Mouse (Mus musculus) adrenal gland, adult 18-20 months (tissue): Measurements from ENCODE around the gene Tbc1d1. TPM values are rescaled to one million over a fixed set of nuclear protein-coding genes. Genes with fewer than 3 reads are reported as not detected.
A peak's percentile ranks its signal among the peaks of the same experiment; 100 is the strongest.

ENCODE experiments used
- DNase-seq, 2 experiments: peaks; one replicate each; pipeline ENCODE4 v3.0.0; 2021 to 2022; ENCODE audit warnings: low spot score in 2 of 2
- total RNA-seq, 2 experiments: library from RNA; stranded (reverse); gene quantifications; 1 replicate in 1 of 2; 2 replicates in 1 of 2; pipeline ENCODE4 v1.2.3; 2021

Gene Tbc1d1
- total RNA-seq, 2 experiments from 2014 or later, result 10.0 to 17.6 TPM

DNA sequence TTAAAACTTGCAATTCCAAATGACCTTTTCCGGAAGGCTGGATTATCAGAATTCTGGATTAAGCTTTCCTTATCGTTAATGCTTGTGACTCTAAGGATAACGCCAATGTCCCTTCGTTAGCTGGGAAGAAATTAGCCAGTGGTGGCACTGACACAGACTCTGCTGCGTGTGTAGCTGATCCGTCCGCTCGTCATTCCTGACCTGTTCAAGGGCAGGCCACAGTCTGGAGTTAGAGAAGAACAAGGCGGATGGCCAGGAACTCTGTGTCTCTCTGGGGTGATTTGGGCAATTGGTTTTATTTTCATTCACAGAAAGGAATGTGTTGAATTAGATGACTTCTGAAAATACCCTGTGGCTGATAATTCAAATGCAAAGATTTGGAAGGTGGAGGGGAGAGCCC, 118.2 kb downstream of the Tbc1d1 start:
- no peak for DNase-seq

DNA sequence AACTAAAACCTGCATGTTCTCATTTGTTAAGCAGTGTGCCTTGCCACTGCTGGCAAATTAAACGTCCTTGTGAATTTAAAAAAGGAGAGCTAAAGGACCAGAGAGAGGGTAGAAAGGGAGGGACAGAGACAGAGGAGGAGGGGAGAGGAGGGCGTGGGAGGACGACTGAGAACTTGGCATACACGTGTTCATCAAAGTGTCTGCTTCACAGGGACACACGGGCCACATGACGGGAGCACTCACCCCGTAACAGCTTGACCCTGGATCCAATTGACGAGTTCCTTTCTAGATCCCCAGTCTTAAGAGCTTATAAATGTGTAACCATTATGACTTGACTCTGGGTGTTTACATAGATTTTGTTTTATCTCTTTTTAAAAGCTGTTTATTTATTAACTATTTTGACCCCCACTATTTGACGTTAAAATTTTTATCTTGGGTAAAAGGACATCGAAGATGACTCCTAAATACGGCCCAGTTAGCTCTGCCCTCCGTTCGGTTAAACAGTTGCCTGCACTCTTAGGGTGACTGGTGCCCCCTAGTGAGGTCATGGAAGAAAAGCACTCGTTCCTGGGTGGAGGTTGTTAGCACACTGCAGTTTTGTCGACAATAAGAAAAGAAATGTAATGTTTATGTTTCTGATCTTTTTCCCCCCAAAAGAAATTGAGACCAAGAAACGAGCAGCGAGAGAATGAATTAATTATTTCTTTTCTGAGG, 118.8 kb downstream of the Tbc1d1 start:
- peak in 1 of 2 experiments; percentile 26 for DNase-seq

DNA sequence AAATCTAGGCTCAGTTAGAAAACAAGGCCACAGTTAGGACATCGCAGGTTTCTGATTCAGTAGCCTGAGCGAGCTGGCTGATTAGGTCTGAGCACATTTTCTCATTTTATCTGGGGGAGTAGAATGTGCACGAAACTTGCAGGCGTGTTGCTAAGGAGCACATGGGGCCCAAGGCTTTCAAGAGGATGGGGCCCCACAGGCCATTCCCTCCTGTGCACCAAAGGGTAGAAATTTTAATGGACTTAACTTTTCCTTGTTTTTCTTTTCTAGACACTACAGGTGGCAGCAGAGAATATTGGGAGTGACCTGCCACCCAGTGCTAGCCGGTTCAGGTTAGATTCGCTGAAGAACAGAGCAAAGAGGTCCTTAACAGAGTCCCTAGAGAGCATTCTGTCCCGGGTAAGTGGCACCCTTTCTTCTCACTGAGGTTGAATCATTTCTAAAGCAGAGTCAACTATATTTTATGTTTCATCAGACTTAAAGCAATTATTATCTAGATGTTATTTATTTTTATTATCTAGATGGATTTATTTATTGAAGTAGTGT, 121.6 kb downstream of the Tbc1d1 start:
- DNase-seq, result no peak

DNA sequence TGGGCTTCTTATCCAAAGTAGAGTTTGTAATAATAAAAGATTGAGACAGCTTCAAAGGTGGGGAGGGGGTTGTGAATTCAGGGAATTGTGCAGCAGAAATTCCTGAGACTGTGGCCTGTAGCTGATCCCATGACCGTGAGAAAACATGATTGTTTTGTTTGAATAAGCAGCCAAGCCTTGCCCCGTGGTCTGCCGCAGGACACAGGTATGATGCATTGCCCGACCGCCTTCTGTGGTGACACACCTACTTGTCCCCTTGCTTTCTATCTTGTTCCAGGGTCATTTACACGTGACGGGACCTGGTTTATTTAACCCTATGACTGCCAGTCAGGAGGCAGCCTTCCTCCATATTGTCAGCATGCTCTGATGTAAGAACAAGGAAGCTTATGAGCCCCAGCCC, 123.6 kb downstream of the Tbc1d1 start:
- DNase-seq, result no peak

DNA sequence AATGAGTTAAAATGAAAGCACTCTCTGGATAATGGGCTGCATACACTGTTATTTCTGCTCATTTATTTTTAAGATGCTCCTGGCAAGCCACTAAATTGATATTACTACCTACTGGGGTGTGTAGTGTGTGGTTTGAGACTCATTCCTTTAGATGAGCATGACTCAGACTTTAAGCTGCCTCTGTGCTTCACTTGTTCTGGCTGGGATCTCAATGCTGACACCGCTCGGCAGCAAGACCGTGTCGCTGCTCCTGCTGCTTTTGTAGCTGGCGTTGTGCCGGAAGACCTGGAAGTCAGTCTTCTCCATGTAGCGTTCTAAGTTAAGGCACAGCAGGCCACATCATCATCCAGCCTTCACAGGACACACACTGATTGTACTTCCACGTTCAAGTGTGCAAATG, 124.1 kb downstream of the Tbc1d1 start:
- DNase-seq, result no peak

DNA sequence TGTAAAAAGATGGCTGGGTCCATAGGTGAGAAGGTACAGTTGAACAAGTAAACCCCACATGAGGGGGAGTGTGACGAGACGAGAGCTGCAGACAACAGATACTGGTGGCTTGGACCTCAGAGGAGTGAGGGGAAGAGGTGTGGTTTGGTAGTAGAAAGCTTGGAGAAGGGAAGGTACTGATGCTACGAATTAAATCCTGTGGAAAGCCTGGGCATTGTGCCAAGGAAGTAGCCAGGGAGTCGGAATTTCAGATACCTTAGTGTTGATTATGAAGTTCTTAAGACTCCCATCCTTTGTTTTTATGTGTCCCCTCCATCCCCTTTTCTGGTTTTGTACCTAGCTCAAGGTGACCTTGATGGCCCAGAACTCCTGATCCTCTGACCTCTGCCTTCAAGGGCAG, 124.5 kb downstream of the Tbc1d1 start:
- DNase-seq, result no peak

DNA sequence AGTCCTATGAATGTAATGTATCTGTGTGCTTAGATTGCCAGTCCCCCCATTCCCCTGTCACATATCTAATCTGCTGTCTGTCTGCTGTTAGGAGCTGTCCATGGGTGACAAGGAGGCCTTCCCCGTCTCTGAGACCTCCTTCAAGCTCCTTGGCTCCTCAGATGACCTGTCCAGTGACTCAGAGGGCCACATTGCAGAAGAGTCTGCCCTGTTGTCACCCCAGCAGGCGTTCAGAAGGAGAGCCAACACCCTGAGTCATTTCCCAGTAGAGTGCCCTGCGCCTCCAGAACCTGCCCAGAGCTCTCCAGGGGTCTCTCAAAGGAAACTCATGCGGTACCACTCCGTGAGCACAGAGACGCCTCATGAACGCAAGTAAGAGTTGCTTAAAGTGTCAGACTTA, 125.6 kb downstream of the Tbc1d1 start:
- no peak for DNase-seq

DNA sequence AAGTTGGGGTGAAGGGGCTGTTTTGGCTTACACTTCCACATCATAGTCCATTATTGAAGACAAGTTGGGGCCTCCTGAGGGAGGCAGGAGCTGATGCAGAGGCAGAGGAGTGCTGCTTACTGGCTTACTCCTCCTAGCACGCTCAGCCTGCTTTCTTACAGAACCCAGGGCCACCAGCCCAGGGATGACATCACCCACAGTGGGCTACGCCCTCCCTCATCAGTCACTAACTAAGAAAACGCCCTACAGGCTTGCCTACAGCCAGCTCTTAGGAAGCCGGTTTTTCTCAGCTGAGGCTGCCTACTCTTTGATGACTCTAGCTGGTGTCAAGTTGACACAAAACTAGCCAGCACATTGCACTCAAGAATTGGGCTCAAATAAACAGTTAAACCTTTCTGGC, 126.5 kb downstream of the Tbc1d1 start:
- DNase-seq, result no peak

DNA sequence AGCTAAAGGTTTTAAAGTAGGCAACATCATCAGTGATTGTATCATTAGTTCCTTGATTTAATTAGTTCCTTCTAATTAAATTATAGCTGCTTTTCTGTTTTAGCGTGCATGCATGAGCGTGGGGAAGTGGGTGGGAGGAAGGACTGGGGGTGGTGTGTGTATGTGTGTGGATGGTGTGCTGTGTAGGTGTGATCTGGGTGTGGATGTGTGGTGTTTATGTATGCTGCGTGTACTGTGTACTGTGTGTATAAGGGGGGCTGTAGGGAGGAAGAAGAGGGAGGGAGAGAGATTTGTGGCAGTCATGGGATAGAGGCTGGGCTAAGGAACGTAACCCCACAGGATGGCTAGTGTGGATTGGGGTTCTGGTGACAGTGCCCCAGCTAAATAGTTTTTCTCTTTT, 129.2 kb downstream of the Tbc1d1 start:
- DNase-seq, result no peak

DNA sequence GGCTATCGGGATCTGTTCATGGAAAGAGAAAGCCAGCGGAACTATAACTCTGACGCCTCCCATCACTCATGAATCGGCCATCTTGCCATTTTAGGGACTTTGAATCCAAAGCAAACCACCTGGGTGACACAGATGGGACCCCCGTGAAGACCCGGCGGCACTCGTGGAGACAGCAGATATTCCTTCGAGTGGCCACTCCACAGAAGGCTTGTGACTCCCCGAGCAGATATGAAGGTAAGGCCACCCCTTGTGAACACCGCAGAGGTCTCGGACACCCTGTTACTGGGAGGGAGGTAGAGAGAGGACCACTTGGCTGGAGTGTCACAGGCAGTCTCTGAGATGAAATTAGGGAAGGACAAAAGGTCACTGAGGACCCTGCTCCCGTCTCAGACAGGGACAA, 129.7 kb downstream of the Tbc1d1 start:
- no peak for DNase-seq

DNA sequence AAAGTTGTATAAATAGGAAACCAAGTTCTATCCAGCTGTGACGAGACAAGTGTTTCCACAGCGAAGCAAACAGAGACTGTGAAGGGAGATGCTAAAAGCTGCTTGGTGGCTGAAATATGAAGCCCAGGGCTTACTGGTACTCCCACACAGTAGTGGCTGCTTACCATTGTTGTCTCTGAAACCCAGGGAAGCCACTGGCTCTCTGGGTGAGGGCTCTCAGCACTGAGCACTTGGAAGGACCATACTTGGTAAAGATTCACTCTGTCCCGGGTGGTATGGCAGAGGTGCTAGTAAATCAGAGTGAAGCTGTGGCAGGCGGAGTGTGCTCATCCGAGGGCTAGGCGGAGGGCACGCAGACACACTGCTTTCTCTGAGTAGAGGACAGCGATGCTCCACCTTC, 131.2 kb downstream of the Tbc1d1 start:
- no peak for DNase-seq

DNA sequence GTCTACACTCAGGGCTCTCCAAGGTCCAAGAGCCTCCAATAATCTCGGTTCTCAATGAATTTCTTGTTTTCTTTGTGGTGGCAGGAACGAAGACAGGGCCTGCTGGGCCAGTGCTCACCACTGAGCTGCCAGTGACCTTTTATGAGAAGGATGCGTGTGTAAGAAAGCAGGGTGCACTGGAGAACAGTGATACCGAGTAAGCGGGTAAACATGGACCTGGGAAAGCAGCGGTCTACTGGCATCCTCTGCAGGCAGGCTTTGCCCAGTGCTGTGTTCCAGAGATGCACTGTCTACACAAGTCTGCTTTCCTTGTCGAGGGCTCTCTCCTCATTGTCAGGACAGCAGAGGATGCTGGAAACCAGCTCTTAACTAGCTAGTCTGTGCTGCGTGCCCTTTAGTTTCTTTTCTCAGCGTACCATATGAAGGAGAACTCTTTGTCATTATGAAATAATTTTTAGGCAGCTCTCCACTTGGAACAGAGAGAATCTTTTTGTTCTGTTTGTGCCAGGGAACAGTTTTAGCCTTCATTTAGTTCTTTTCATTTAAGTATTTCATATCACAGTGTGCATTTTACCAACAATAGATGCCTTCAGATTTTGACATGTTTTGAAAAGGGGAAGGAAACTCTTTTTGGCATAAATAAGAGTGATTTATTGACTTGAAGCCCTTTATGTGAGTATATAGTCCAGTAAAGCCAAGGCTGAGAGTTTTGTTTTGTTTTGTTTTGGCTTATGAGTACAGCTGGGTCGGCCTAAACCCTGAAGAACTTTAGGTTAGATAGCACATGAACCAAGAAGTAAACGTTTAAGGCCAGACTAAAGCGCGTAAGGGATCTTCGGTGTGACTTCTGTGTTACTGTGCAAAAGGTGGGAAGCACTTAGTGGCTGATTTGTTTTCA, 132.2 kb downstream of the Tbc1d1 start:
- no peak for DNase-seq

DNA sequence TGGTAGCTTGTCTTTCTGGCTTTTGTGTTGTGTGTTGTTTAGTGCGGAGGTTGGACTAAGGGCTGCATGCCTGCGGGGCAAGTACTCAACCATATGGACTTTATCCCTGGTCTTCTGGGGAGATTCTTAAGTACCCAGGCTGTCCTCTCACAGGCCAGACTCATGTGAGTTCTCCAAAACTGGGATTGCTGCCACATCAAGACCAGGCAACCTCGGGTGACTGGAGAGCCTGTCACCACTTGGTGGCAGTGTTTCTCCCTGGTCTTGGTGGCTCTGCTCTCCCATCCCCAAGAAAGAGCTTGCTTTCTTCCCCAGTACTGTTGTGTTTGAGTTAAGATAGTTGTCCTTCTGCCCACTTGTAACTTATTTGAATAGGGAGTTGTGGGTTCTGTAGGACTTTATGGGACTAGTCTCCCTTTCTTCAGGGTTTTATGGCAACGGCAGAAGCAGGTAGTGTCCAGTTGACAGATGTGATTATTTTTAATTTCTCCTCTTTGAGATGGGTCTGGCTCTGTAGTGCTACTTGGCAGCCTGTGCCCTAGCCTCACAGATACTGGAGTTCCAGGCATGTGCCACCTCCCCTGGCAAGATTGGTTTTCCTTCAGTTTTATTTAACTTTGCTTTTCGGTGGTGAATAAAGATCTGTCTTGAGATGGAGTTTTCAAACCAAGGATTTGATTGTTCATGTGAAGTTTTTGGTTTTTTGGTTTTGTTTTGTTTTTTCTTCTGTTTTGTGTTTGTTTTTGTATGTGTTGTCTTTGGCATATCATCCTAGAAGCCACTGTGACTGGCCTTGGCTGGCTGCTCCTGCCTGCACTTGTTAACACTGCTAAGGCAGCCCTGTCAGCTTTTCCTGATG, 133.3 kb downstream of the Tbc1d1 start:
- peak; percentile 75 to 77 for DNase-seq

DNA sequence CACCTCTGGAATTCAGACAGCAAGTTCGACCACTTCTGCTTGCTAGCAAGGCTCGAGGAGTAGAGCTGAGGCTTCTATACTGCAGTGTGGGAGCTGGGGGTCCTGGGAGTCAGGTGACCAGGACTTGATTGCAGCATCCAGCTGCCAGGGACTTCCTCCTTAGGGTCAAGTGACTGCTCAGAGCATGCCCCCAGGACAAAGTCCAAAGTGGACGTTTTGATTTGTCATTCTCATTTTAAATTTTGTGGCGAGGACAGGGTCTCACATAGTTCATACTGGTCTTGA, 133.9 kb downstream of the Tbc1d1 start:
- DNase-seq, result no peak

DNA sequence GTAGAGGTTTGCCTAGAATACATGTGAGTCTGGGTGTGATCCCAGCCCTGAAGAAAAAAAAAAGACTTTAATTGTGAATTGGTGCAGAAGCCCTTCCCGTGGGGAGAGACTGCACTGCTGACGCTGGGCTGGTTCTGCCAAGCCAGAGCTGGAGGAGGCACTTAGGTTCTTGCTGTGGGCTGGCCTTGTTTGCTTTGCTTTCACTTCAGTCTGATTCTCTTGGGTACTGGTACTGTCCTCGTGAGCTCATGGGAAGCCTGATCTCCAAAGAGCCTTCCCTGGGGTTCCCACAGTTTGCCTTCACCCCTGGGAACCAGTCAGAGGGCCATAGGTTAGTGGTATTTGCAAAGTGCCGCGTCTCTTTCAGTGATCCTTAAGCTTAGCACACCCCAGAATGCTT, 135.6 kb downstream of the Tbc1d1 start:
- no peak for DNase-seq

DNA sequence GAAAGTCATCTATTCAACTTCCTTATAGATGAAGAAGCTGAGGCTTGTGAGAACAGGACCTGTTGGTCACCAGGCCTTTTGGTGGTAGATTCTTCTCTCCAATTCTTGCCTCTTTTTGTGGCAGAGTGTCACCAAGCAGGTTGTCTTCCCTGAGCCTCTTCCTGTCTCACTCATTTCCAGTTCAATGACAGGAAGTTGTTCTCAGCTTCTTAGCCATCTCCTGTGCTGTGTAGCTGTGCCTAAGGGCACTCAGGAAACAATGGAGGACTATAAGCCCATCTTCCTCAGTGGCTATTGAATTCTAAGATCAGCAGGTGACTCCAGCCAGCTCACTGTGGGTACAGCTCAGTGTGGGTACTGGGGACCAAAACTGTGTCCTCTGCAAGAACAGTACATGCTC, 139.5 kb downstream of the Tbc1d1 start:
- DNase-seq, result no peak

DNA sequence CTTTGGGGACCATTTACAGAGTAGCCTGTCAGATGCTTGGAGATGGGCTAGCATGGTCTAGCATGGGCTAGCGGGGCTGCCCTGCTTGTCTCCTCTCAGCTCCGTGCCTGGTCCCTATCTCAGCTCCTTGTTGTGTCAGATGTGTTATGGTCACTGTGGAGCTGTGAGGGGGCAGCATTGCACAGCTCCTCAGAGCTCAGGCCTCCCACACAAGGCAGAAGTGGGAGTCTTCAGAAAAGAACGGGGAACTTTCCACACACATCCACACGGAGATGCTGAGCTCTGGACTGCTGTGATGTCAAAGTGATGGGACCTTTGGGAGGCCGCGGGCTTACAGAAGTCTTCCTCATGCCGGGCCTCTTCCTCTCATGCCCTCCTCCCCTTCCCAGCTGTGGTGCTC, 140.2 kb downstream of the Tbc1d1 start:
- DNase-seq, result no peak

DNA sequence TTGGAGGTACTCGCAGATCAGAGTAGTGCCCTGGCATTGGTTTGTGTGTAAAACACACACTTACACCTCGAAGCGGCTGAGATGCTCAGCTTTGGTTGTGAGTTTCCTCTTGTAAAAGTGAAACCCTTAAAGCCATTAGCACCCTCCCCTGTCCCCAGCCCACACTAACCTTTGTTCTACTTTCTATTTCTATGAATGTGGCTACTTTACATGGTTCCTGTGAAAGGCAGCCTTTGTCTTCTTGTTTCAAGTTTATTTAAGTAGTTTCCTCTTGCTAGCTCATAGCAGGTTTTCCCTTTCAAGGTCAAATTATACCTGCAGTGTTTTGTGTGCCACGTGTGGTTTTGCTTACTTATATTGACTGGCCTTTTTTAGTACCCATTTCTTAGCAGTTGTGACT, 141.0 kb downstream of the Tbc1d1 start:
- no peak for DNase-seq

DNA sequence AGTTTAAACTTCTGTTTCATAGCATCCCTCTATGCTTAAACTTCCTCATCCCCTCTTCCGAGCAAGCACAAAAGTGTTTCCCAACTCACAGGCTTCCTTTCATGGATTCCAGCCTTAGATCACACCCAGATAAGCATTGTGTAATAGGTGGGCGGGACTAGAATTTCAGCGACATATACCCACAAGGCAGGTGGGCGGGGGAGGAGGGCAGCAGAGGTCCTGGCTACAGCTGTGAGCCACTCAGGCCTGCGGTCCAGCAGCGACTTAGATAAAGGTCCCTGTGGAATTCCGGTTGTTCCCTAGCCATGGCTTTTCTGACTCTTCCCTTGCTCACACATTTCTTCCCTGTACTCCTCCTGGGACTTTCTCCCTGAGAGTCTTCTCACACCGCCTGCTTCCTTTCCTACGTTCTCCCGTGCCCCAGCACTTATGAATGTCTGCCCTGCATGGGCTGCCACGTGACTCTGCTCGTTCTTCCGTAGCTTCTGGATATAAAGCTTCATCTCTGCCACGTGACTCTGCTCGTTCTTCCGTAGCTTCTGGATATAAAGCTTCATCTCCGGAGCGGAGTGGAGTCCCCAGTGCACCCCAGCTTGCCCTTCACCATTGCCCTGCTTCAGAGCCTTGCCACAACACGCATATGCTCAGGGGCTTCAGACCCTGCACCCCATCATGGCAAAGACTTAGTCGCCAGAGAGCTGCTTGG, 142.4 kb downstream of the Tbc1d1 start:
- peak in 1 of 2 experiments; percentile 30 for DNase-seq

DNA sequence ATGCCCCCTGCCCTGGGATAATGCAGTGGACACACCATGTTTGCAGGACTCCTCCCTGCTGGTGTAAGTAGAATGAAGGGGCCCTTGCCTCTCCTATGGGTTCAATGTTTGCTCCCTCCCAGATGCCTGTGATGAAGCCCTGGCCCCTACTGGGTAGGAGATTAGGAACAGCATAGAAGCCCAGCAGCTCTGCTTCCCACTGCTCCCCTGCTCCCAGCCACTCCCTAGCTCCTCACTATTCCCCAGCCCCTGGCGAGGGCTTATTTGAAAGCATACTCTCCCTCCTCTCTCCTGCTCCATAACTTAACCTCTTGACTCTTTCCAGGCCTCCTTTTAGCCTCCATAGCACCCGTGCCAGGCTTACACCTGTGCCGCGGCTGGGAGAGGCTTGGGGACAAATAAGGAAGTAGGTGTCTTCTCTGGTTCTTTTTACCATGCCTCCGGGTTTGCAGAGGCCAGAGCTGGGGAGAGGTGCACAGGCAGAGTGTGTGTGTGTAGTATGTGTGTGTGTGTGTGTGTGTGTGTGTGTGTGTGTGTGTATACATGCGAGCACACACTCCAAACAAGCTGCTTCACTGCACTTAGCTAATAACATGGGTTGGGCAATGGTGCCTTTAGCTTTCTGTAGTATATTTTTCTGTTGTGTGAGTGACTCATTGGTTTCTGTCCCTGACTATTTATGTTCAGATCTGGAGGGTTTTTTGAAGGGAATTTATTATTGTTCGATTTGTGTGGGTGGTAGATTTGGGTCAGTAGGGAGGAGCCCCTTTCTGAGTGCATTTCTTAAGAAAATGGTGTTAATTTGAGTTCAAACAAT, 143.6 kb downstream of the Tbc1d1 start:
- no peak for DNase-seq
